10 mouse cellular contexts compared by ENCODE assay signal in genomic region chr16:39402101-39402749, GRCm38 (mm10).
DNase-seq lines count a peak whose midpoint lies in the region; ATAC-seq and TF ChIP-seq lines count a peak whose summit lies in the region.
"Had no signal": no experiment of that assay in that cellular context is flagged by ENCODE, and none has a peak within 500 bp of the region (broad histone marks: within the 10 kb centered on the region; RNA-seq: fewer than 3 reads in every experiment).

No protein-coding gene starts in this region.

- H3K4me3 ChIP-seq in hindbrain, postnatal 0 days (ENCODE audit: low read length) = no peak overlapping the region
- H3K4me3 ChIP-seq in midbrain, postnatal 0 days (ENCODE audit: low read depth, low read length) = no peak overlapping the region
- H3K4me3 ChIP-seq in heart, embryonic 12.5 days = no peak overlapping the region
- H3K4me3 ChIP-seq: embryonic facial prominence, embryonic 12.5 days; liver, embryonic 15.5 days had no signal

- WGBS in hindbrain, postnatal 0 days = 45% methylated on average over 4 of the region's 4 CpGs
- WGBS in midbrain, postnatal 0 days = 63% methylated on average over 4 of the region's 4 CpGs
- 74% methylated on average over 4 of the region's 4 CpGs for WGBS in heart, embryonic 12.5 days

- H3K36me3 ChIP-seq in hindbrain, postnatal 0 days (ENCODE audit: insufficient read depth, low read length) = no peaks in the 10 kb centered on the region
- no peaks in the 10 kb centered on the region for H3K36me3 ChIP-seq in midbrain, postnatal 0 days (ENCODE audit: insufficient read depth, low read length)
- H3K36me3 ChIP-seq in heart, embryonic 12.5 days = no peaks in the 10 kb centered on the region
- H3K36me3 ChIP-seq: embryonic facial prominence, embryonic 12.5 days; liver, embryonic 15.5 days had no signal

- no peaks in the 10 kb centered on the region for H3K9me3 ChIP-seq in hindbrain, postnatal 0 days (ENCODE audit: low read length)
- H3K9me3 ChIP-seq in midbrain, postnatal 0 days (ENCODE audit: low read length) = no peaks in the 10 kb centered on the region
- H3K9me3 ChIP-seq in heart, embryonic 12.5 days (replicated peaks) = no peaks in the 10 kb centered on the region
- H3K9me3 ChIP-seq: embryonic facial prominence, embryonic 12.5 days; liver, embryonic 15.5 days had no signal

- H3K9ac ChIP-seq in hindbrain, postnatal 0 days (replicated peaks; ENCODE audit: low read length) = no peak overlapping the region
- no peak overlapping the region for H3K9ac ChIP-seq in midbrain, postnatal 0 days (replicated peaks; ENCODE audit: low read length, poor library complexity, severe bottlenecking)
- H3K9ac ChIP-seq in heart, embryonic 12.5 days = no peak overlapping the region
- H3K9ac ChIP-seq: embryonic facial prominence, embryonic 12.5 days; liver, embryonic 15.5 days had no signal

- peak; percentile 93 for ATAC-seq in hindbrain, postnatal 0 days
- peak; percentile 76 for ATAC-seq in midbrain, postnatal 0 days (ENCODE audit: low FRiP score)
- ATAC-seq in heart, embryonic 12.5 days (ENCODE audit: insufficient number of reproducible peaks, low FRiP score) = no peak

- peak overlapping the region; percentile 64; the same call in 1 of the 2 replicates for H3K27ac ChIP-seq in hindbrain, postnatal 0 days
- H3K27ac ChIP-seq in midbrain, postnatal 0 days (ENCODE audit: low read depth, low read length) = no peak overlapping the region; the same call in 1 of the 2 replicates
- H3K27ac ChIP-seq in heart, embryonic 12.5 days (ENCODE audit: poor library complexity, severe bottlenecking) = no peak overlapping the region
- H3K27ac ChIP-seq: embryonic facial prominence, embryonic 12.5 days; liver, embryonic 15.5 days had no signal

- DNase-seq in embryo, embryonic 10 days (ENCODE audit: low spot score) = peak; percentile 4
- DNase-seq in embryo, embryonic 9.5 days (ENCODE audit: extremely low spot score) = no peak
- peak; percentile 12 for DNase-seq in cerebellum, adult 9-10 months
- peak; percentile 67 for DNase-seq in hindbrain, postnatal 0 days (ENCODE audit: low spot score)
- peak; percentile 68 for DNase-seq in midbrain, postnatal 0 days (ENCODE audit: low spot score)
- no peak for DNase-seq in ovary, postnatal 36 days (ENCODE audit: low spot score)
- DNase-seq in c-Kit-positive CD71-positive TER-119-positive erythroid progenitor cells, embryonic 14.5 days (ENCODE audit: low spot score) = no peak

- no peak for TF ChIP-seq CTCF in hindbrain, postnatal 0 days (IDR thresholded peaks at IDR 0.05; ENCODE audit: low read depth)
- no peak for TF ChIP-seq CTCF in midbrain, postnatal 0 days (IDR thresholded peaks at IDR 0.05)

- H3K27me3 ChIP-seq in hindbrain, postnatal 0 days (ENCODE audit: insufficient read depth, low read length) = no peaks in the 10 kb centered on the region
- no peaks in the 10 kb centered on the region for H3K27me3 ChIP-seq in midbrain, postnatal 0 days (ENCODE audit: insufficient read depth, low read length)
- no peaks in the 10 kb centered on the region for H3K27me3 ChIP-seq in heart, embryonic 12.5 days (replicated peaks)
- H3K27me3 ChIP-seq: embryonic facial prominence, embryonic 12.5 days; liver, embryonic 15.5 days had no signal

- H3K4me1 ChIP-seq in hindbrain, postnatal 0 days (ENCODE audit: insufficient read depth, low read length) = no peaks in the 10 kb centered on the region
- H3K4me1 ChIP-seq in midbrain, postnatal 0 days (ENCODE audit: insufficient read depth, low read length) = no peaks in the 10 kb centered on the region
- H3K4me1 ChIP-seq in heart, embryonic 12.5 days (replicated peaks) = no peaks in the 10 kb centered on the region
- H3K4me1 ChIP-seq: embryonic facial prominence, embryonic 12.5 days; liver, embryonic 15.5 days had no signal

- no peak overlapping the region for H3K4me2 ChIP-seq in hindbrain, postnatal 0 days (ENCODE audit: low read depth, low read length)
- no peak overlapping the region for H3K4me2 ChIP-seq in midbrain, postnatal 0 days (ENCODE audit: low read depth, low read length, poor library complexity, severe bottlenecking)
- H3K4me2 ChIP-seq in heart, embryonic 12.5 days = no peak overlapping the region
- H3K4me2 ChIP-seq: embryonic facial prominence, embryonic 12.5 days; liver, embryonic 15.5 days had no signal

Comparison
In these comparisons a context has a peak if more than half of its experiments do, and no peak if none do; other contexts are left out.
1. DNase-seq: peak in embryo, embryonic 10 days (single experiment), cerebellum, adult 9-10 months (single experiment), hindbrain, postnatal 0 days (single experiment) and midbrain, postnatal 0 days (single experiment); none in embryo, embryonic 9.5 days (single experiment), ovary, postnatal 36 days (single experiment) and c-Kit-positive CD71-positive TER-119-positive erythroid progenitor cells, embryonic 14.5 days (single experiment).